Mouse (Mus musculus): ENCODE results near the gene Cct7.

DNA sequence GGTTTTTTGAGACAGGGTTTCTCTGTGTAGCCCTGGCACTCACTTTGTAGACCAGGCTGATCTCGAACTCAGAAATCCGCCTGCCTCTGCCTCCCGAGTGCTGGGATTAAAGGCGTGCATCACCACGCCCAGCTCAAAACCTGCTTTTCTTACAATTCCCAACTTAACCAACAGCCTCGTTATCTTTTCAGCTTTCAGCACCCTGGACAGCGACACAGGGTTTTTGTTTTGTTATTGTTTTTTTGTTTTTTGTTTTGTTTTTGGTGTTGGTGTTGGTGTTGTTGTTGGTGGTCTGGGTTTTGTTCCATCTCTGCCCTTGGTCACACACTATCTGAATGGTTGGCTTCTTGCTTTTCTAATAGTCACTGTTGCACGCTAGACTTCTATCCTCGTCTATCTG, 46.8 kb downstream of the Cct7 start:
- no peak for TF ChIP-seq POLR2A (IDR thresholded peaks at IDR 0.05; ENCODE audit: borderline replicate concordance, insufficient read depth, low read length)
- no peak for TF ChIP-seq CTCF (IDR thresholded peaks at IDR 0.05; ENCODE audit: borderline replicate concordance, insufficient read depth, low read depth, low read length)

Data from cerebellum, adult 2 months (tissue).